Mouse (Mus musculus) ES-Bruce4 (cell line): ENCODE data around the gene Slc5a2.

ENCODE experiments used
- CTCF ChIP-seq: IDR thresholded peaks from one replicate; pipeline ENCODE4 v1.8.1; 2011; ENCODE audit warnings: low read depth, low read length
- EP300 ChIP-seq: IDR thresholded peaks from 2 replicates; pipeline ENCODE4 v1.6.1; 2011; ENCODE audit warnings: low read depth, low read length; ENCODE audit not compliant: insufficient read depth
- POLR2A ChIP-seq: IDR thresholded peaks from one replicate; pipeline ENCODE4 v1.8.1; 2011; ENCODE audit warnings: low read length; ENCODE audit not compliant: insufficient read depth

GRCm38 (mm10) chr7:128309776-128310175, 44.3 kb downstream of the Slc5a2 start:
- TF ChIP-seq CTCF (no peak), EP300 (no peak), POLR2A (no peak)
